Mouse (Mus musculus): ENCODE measurements around the gene Gm5269. TPM values are rescaled to one million over a fixed set of nuclear protein-coding genes. Genes with fewer than 3 reads are reported as not detected.

Gene Gm5269
- total RNA-seq, 2 experiments from 2014 or later, result not detected

Other genes with a start within 250 kb of the Gm5269 start
- gene Wdr75, start 95.1 kb downstream of the Gm5269 start, total RNA-seq (2021), result 10 to 100 TPM; 17.1 to 18.9 TPM
- 10 to 100 TPM; 16.9 to 19.5 TPM for gene Slc40a1, start 36.2 kb upstream of the Gm5269 start, total RNA-seq (2021)
- gene Dnah7b, start 176.0 kb upstream of the Gm5269 start, total RNA-seq (2021), result under 1 TPM; 0.39 to 0.87 TPM

Data from heart, postnatal 25 days (tissue).